Mouse (Mus musculus) forebrain, embryonic 11.5 days (tissue): ENCODE measurements around the gene Ybx2. TPM values are rescaled to one million over a fixed set of nuclear protein-coding genes. Genes with fewer than 3 reads are reported as not detected.
A peak's percentile ranks its signal among the peaks of the same experiment; 100 is the strongest.

Experiments
- ATAC-seq: fragments of 200-750 bp; cut with Nextera tagmentation; replicated peaks from 2 replicates; pipeline ENCODE4 v1.8.0; 2017; ENCODE audit warnings: moderate TSS enrichment; ENCODE audit not compliant: low FRiP score
- DNase-seq: peaks from one replicate; pipeline ENCODE4 v3.0.0-alpha.2; 2017; ENCODE audit warnings: low spot score
- H3K27ac ChIP-seq: fragments of 300-500 bp; sonication (generic); 2 replicates; pipeline ENCODE4 v1.5.1; 2014; ENCODE audit warnings: low read depth, low read length
- H3K27me3 ChIP-seq: fragments of 300-500 bp; sonication (generic); 2 replicates; pipeline ENCODE4 v1.6.1; 2014; ENCODE audit warnings: mild to moderate bottlenecking, low read length, mixed read lengths; ENCODE audit not compliant: control insufficient read depth, insufficient read depth
- H3K36me3 ChIP-seq: fragments of 300-500 bp; sonication (generic); 2 replicates; pipeline ENCODE4 v1.6.1; 2014; ENCODE audit warnings: mild to moderate bottlenecking, low read length, moderate library complexity, mixed read lengths; ENCODE audit not compliant: control insufficient read depth, insufficient read depth
- H3K4me1 ChIP-seq: fragments of 300-500 bp; sonication (generic); replicated peaks from 2 replicates; pipeline ENCODE4 v1.6.1; 2014; ENCODE audit warnings: low read length, mixed read lengths; ENCODE audit not compliant: control insufficient read depth, insufficient read depth
- H3K4me2 ChIP-seq: fragments of 300-500 bp; sonication (generic); 2 replicates; pipeline ENCODE4 v1.6.1; 2014; ENCODE audit warnings: low read depth, mild to moderate bottlenecking, low read length, moderate library complexity, mixed read lengths; ENCODE audit not compliant: severe bottlenecking
- H3K4me3 ChIP-seq: fragments of 300-500 bp; sonication (generic); 2 replicates; pipeline ENCODE4 v1.5.1; 2014; ENCODE audit warnings: low read depth, low read length
- H3K9ac ChIP-seq: fragments of 300-500 bp; sonication (generic); 2 replicates; pipeline ENCODE4 v1.6.1; 2014; ENCODE audit warnings: low read length
- H3K9me3 ChIP-seq: fragments of 300-500 bp; sonication (generic); 2 replicates; pipeline ENCODE4 v1.6.1; 2016; ENCODE audit warnings: low read length, mixed read lengths; ENCODE audit not compliant: control insufficient read depth
- WGBS: fragments of 180-500 bp; shearing (Covaris S2); extraction: QIAGEN DNeasy Blood & Tissue Kit; methylation state at CpG from one replicate; pipeline ENCODE4 v1.1.7; 2014; 5-methylcytosine and 5-hydroxymethylcytosine counted together
- polyA plus RNA-seq: library from polyadenylated mRNA; unstranded; fragments of >200 nt; fragmentation: Nextera tagmentation; extraction: Ambion mirVana; gene quantifications from 2 replicates; pipeline ENCODE4 v1.2.1, GENCODE M21; 2014

The Ybx2 gene
- polyA plus RNA-seq, 1 experiment from 2014 or later: 10.1 TPM

GRCm38 (mm10) chr11:69945216-69945615 is 9.6 kb downstream of the Ybx2 start:
- Histone ChIP-seq H3K9me3 (no peaks in the 10 kb centered on the region), H3K9ac (no peak overlapping the region), H3K4me1 (peaks cover 11% of the 10 kb centered on the region; the same call in 1 of the 2 replicates), H3K36me3 (no peaks in the 10 kb centered on the region), H3K4me3 (no peak overlapping the region), H3K27ac (no peak overlapping the region), H3K27me3 (no peaks in the 10 kb centered on the region), H3K4me2 (no peak overlapping the region)
- 79% methylated on average over 13 of the region's 13 CpGs for WGBS
- DNase-seq (no peak), ATAC-seq (no peak)

DNA sequence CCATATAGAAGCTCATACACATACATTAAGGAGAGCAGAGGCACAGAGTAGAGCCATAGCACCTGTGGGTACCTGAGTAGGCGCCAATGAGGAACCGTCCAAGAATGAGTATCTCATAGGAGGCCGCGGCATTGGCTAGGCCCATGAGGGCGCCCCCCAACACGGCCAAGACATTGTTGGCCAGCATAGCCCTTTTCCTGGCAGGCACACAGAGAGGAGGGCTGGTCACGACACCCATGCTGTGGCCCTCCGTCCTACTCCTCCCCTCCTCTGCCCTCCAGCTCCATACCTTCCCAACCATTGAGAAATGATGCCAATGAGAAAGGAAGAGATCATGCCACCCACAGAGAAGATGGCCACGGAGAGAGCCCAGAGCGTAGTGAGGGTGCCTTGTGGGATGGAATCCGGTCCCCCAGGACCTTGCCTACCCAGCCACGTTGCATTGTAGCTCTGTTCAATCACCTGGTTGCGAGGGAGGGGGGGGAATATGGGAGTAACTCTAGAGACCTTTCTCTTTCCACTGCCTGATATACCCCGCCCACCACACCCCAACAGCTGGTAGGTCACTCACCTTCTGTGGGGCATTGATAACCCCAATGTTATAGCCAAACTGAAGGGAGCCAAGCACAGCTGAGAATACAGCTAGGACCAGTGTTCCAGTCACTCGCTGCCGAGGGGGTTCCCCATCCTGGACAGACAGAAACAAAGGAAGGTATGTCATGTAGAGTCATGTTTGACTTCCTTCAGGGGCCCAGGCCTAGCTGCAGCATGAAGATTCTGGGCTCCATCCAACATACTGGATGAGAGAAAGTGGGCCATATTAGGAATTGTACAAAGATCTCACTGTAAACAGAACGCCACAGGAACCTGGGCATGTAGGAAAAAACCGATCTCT is 10.6 kb downstream of the Ybx2 start:
- H3K27ac ChIP-seq: no peak overlapping the region
- WGBS: 89% methylated on average over 18 of the region's 18 CpGs
- H3K9me3 ChIP-seq: no peaks in the 10 kb centered on the region
- H3K4me1 ChIP-seq: peaks cover 11% of the 10 kb centered on the region; the same call in 1 of the 2 replicates
- peak overlapping the region; percentile 71; the same call in 1 of the 2 replicates for H3K4me2 ChIP-seq
- ATAC-seq: no peak
- H3K4me3 ChIP-seq: peak overlapping the region; percentile 50; the same call in 1 of the 2 replicates
- no peak overlapping the region for H3K9ac ChIP-seq
- no peaks in the 10 kb centered on the region for H3K36me3 ChIP-seq
- DNase-seq: no peak
- no peaks in the 10 kb centered on the region for H3K27me3 ChIP-seq

DNA sequence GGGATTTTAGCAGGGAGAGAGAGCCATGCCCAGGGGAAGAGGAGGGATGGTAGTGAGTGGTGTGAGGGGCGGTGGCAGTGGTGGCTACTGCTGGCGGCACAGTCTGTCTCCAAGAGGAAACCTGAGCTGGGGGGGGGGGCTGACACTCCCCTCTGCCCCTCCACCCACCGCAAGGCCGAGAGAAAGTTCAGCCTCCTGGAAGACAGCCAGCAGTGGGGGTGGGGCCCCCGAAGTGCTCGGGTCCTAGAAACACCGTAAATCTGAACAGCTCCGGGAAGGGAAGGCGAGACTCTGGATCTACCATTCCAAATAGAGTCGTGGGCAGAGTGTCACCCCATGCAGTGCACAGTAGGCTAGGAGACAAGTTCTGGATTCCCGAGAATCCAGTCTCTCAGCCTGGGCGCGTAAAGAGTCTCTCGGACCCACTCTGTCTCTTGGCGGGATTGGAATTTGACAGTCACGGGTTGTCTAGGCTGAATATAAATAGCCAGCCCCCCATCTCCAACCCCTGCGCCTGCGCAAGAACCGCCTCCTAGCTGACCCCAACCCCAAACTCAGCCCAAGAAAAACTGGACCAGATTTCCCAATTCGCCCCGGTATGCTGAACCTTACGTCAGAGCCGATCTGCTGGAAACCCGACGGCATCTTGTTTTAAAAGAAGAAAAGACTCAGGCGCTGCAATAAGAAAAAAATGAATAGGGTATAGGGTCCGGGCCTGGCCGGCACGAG is 11.9 kb downstream of the Ybx2 start:
- DNase-seq (peak; percentile 80), ATAC-seq (peak; percentile 22)
- Histone ChIP-seq H3K4me2 (peak overlapping the region; percentile 71), H3K4me1 (peaks cover 11% of the 10 kb centered on the region; the same call in 1 of the 2 replicates), H3K27ac (peak overlapping the region; percentile 41), H3K36me3 (no peaks in the 10 kb centered on the region), H3K27me3 (no peaks in the 10 kb centered on the region), H3K9me3 (no peaks in the 10 kb centered on the region), H3K4me3 (peak overlapping the region; percentile 50), H3K9ac (peak overlapping the region; percentile 80)
- WGBS: 2% methylated on average over 29 of the region's 29 CpGs

- Histone ChIP-seq H3K9me3 (no peaks in the 10 kb centered on the region), H3K27me3 (no peaks in the 10 kb centered on the region), H3K36me3 (no peaks in the 10 kb centered on the region), H3K4me3 (peak within 1 kb of the TSS; percentile 50), H3K9ac (peak within 1 kb of the TSS; percentile 80), H3K4me2 (peak within 1 kb of the TSS; percentile 71), H3K27ac (peak within 1 kb of the TSS; percentile 86), H3K4me1 (peaks cover 11% of the 10 kb centered on the region; the same call in 1 of the 2 replicates)
- DNase-seq: peak; percentile 99
- under 1% methylated on average over 34 of the region's 34 CpGs for WGBS
- peak; percentile 96 for ATAC-seq
Observed at GRCm38 (mm10) chr11:69948066-69948762, 12.6 kb downstream of the Ybx2 start, which contains the start of gene Slc2a4. TSS of gene Slc2a4 (minus strand) at chr11:69948188.

GRCm38 (mm10) chr11:69948763-69949150 is 13.2 kb downstream of the Ybx2 start:
- DNase-seq: peak; percentile 94
- Histone ChIP-seq H3K27me3 (no peaks in the 10 kb centered on the region), H3K27ac (peak overlapping the region; percentile 86), H3K9me3 (no peaks in the 10 kb centered on the region), H3K9ac (peak overlapping the region; percentile 80), H3K4me2 (peak overlapping the region; percentile 71), H3K4me3 (peak overlapping the region; percentile 50), H3K4me1 (peaks cover 11% of the 10 kb centered on the region; the same call in 1 of the 2 replicates), H3K36me3 (no peaks in the 10 kb centered on the region)
- ATAC-seq: peak; percentile 68
- WGBS: under 1% methylated on average over 14 of the region's 14 CpGs

GRCm38 (mm10) chr11:69950807-69951459 is 15.3 kb downstream of the Ybx2 start:
- H3K36me3 ChIP-seq: no peaks in the 10 kb centered on the region
- H3K27me3 ChIP-seq: no peaks in the 10 kb centered on the region
- no peak overlapping the region for H3K27ac ChIP-seq
- WGBS: 44% methylated on average over 4 of the region's 4 CpGs
- H3K4me3 ChIP-seq: no peak overlapping the region
- ATAC-seq (no peak), DNase-seq (no peak)
- no peak overlapping the region for H3K9ac ChIP-seq
- no peak overlapping the region for H3K4me2 ChIP-seq
- no peaks in the 10 kb centered on the region for H3K9me3 ChIP-seq
- H3K4me1 ChIP-seq: peaks cover 11% of the 10 kb centered on the region; the same call in 1 of the 2 replicates

DNA sequence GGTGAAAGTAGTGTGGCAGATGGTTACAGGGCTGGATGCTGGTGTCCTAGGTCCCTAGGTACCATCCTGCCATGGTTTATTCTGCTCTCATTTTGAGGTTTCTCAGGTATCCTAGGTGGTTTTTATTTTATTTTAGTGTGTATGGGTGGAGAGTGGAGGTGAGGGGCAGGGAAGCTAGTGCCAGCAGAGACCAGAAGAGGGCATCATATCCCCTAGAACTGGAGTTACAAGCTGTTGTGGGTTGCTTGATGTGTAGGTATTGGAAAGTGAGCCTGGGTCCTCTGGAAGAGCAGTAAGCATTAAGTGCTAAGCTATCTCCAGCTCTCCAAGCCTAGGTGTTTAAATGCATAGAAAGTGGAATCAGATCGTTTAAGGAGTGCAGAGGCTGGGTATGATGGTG is 16.7 kb downstream of the Ybx2 start:
- no peak overlapping the region for H3K4me3 ChIP-seq
- no peak overlapping the region for H3K9ac ChIP-seq
- 65% methylated on average over 1 of the region's 1 CpGs for WGBS
- no peak for DNase-seq
- no peak overlapping the region for H3K4me2 ChIP-seq
- H3K27ac ChIP-seq: no peak overlapping the region
- no peak for ATAC-seq
- no peaks in the 10 kb centered on the region for H3K36me3 ChIP-seq
- no peaks in the 10 kb centered on the region for H3K9me3 ChIP-seq
- H3K4me1 ChIP-seq: peaks cover 6% of the 10 kb centered on the region; the same call in 1 of the 2 replicates
- no peaks in the 10 kb centered on the region for H3K27me3 ChIP-seq
